Mouse (Mus musculus) liver, adult (tissue): ENCODE results near the gene Tln1.

Source experiments
- GATA4 ChIP-seq: IDR thresholded peaks from 2 replicates; pipeline ENCODE4 v1.6.1; 2014; ENCODE audit warnings: mild to moderate bottlenecking, low read length; ENCODE audit not compliant: insufficient replicate concordance

Gene Tln1

DNA sequence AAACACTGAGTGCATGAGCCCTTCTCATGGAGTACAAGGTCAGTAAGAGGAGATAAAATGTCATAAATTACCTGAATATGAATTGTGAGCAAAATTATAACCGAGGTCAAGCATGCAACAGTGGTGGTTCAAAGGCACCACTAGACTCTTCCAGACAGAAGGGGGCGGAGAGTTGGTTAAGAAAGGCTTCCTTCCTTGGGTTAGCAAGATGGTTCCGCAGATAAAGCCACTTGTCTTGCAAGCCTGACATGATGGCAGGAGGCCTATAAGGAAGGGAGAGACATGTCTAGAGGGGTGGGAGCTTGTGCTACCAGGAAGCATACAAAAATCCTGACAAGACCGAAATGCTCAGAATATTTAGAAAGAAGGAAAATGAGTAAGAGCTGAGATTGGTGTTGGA is 58.2 kb downstream of the Tln1 start:
- TF ChIP-seq GATA4 = no peak

DNA sequence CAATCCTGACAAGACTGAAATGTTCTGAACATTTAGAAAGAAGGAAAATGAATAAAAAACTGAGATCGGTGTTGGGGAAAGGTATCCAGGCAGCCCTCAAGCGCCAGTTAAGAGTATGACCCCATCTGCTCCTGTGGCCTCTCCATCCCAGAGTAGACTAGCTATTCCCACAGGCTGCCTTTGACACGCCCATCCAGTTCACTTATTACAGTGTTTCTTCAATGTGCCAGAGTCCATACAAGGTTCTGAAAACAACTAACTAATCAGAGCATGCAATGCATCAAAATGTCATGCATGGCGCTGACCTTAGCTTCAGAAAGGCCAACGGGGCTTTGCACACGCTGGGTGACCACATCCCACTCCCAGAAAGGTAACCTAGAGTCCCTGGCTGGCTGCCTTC is 59.0 kb downstream of the Tln1 start:
- TF ChIP-seq GATA4 = no peak

DNA sequence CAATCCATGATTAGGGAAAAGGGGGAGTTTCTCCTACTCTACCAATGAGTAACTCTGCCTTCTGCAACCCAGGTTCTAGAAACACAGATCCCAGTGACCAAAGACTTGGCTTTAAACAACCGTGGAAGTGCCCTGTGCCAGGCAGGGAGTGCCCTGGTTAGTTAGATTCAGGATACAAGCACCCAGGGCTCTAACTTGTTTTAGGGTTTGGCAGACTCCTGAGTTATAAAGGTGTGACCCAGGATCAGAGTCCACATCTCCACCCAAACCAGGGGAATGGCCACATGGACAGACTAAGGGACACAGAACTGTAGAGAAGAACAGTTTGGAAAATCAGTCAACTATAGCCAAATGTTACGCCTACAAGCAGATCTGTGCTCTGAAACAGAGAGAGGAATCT is 59.5 kb downstream of the Tln1 start:
- no peak for TF ChIP-seq GATA4

DNA sequence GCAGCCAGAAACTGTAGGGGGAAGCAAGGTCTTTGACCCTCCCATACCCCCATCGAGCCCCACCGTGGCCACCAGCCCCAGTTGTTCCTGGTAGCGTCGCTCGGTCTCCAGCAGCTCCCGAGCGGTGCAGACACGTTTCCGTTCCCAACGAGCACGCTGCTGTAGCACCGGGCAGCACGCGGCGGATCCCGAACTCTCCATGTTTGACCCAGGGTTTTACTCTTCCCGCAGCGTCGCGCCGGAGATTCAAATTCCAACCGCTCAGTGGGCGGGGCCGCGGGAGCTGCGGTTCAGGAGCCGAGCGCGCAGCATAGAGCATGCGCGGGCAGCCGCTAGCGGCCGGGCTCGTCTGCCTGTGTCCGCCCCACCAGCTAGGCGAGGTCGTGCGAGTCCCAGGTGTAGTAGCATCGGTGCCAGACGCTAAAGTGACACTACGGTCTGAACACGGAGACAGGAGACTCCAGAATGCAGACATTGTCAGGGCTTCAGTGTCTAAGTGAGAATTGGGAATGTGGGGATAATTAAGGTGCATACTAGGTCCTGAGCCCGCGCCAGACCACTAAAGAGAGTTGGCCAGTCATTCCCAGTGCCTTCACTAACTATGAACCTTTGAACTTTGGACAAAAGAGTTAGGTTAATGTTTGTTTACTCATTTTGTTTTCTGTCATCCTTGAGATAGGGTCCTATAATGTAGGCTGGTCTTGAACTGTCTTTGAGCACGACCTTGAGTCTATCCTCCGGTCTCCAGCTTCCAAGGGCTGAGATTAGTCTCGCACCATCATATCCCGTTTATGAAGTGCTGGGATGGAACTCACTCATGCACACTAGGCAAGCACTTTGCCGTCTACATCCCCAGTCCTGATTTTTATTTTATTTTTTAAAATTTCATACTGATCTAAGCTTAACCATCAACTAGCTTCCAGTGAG is 62.8 kb downstream of the Tln1 start, which contains the start of gene Arhgef39:
TSS of gene Arhgef39 (minus strand) at position 289 of the 927 bp plus-strand sequence.
- TF ChIP-seq GATA4 = no peak

GRCm38 (mm10) chr4:43498983-43499382 is 63.5 kb downstream of the Tln1 start:
- no peak for TF ChIP-seq GATA4

DNA sequence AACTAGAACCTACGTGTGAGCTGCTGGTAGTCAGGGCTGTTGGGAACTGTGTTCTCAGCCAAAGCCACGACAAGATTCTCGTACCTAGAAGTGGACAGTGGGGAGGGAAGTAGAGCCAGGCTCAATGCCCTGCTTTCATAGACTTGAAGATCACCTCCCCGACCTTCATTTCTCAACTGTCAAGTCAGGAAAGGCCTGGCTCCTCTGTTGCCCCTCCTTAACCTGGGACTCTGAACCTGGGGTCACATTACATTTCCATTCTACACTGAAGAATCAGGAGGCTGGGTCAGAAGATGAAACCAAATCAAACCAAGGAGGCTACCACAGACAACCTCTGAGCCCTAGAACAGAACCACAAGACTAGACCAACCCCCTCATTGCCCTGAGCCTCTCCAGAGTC is 64.5 kb downstream of the Tln1 start:
- TF ChIP-seq GATA4 = no peak

GRCm38 (mm10) chr4:43497405-43497804 is 65.1 kb downstream of the Tln1 start:
- TF ChIP-seq GATA4 = no peak

GRCm38 (mm10) chr4:43496587-43496986 is 65.9 kb downstream of the Tln1 start:
- TF ChIP-seq GATA4 = no peak

- TF ChIP-seq GATA4 = no peak
Observed at GRCm38 (mm10) chr4:43493846-43494240, 68.6 kb downstream of the Tln1 start.

GRCm38 (mm10) chr4:43493186-43493845 is 69.2 kb downstream of the Tln1 start:
- no peak for TF ChIP-seq GATA4

DNA sequence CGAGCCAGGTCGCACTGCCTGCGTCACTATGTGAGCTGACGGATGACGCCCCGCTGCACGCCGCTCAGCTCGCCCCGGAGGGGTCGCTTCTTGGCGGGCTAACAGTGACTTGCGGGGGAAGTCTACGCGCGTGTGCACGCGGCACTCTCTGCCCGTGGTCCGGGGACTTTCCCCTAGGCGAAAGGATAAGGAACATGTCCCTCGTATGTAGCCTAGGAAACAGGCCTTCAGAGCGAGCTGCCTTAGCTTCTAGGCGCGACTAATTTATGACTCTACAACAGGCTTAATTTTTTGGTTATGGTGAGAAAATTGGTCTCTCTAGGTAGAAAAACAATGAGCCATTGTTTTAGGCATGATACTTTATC is 69.7 kb downstream of the Tln1 start, which contains the start of gene Ccdc107:
TSS of gene Ccdc107 (plus strand) at position 80 of the 365 bp plus-strand sequence.
- peak; percentile 80; the same call in 1 of the 2 replicates for TF ChIP-seq GATA4

GRCm38 (mm10) chr4:43492101-43492820 is 70.2 kb downstream of the Tln1 start:
- TF ChIP-seq GATA4 = no peak

DNA sequence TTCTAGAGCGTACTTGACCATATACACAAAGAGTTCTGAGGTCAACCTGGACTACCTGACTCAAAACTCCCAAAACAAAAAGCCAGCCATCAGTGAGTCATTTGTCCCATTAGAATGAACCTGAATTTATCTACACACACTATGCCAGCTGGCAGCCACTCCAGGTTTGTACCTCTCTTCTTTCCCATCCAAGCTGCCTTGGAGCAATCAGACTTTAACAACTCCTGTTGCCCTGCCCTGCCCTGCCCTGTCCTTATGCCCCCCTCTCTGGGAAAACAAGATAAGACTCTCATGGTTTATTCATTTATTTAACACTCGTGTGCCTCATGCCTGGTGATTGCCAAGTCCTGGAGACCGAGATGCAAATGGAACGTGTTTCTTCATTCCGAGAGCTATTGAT is 71.7 kb downstream of the Tln1 start:
- TF ChIP-seq GATA4 = no peak

DNA sequence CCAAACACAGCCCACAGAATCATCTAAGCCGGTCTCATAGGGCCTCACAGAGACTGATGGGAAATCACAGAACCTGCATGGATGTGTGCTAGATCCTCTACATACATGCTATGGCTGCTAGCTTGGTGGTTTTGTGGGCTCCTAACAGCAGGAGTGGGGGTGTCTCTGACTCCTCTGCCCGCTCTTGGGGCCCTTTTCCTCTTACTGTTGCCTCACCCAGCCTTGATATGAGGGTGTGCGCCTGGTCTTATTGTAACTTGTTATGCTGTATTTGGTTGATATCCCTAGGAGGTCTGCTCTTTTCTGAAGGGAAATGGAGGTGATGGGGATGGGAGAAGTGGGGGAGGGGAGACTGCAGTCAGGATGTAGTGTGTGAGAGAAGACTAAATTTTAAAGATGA is 72.9 kb downstream of the Tln1 start:
- TF ChIP-seq GATA4 = no peak

- TF ChIP-seq GATA4 = no peak
Observed at GRCm38 (mm10) chr4:43483535-43484091, 78.9 kb downstream of the Tln1 start, which contains the start of gene Sit1. TSS of gene Sit1 (minus strand) at chr4:43483734.
